Mouse (Mus musculus): ENCODE measurements around the gene Ms4a5. TPM values are rescaled to one million over a fixed set of nuclear protein-coding genes. Genes with fewer than 3 reads are reported as not detected.
"Not testable (repeated sequence)": the region's sequence is repeated elsewhere in the genome, so short reads cannot be mapped to it uniquely, and the experiment has no call there.

Gene Ms4a5
- polyA plus RNA-seq, 1 experiment from 2014 or later: not detected

- no peak overlapping the region for H3K4me2 ChIP-seq (replicated peaks)
- no peaks in the 10 kb centered on the region for H3K36me3 ChIP-seq
- H3K27ac ChIP-seq (replicated peaks): no peak overlapping the region
- no peak overlapping the region for H3K4me3 ChIP-seq
- 88% methylated on average over 9 of the region's 9 CpGs for WGBS
- no peaks in the 10 kb centered on the region for H3K27me3 ChIP-seq
- no peak overlapping the region for H3K9ac ChIP-seq (replicated peaks)
- no peaks in the 10 kb centered on the region for H3K9me3 ChIP-seq
- ATAC-seq (ENCODE audit: low FRiP score, low read depth): no peak
- no peaks in the 10 kb centered on the region for H3K4me1 ChIP-seq
Measured at GRCm38 (mm10) chr19:11264602-11265185, 19.0 kb downstream of the Ms4a5 start.

GRCm38 (mm10) chr19:11263549-11263948 lies 20.1 kb downstream of the Ms4a5 start:
- Histone ChIP-seq H3K27ac (replicated peaks) (no peak overlapping the region), H3K4me2 (replicated peaks) (no peak overlapping the region), H3K27me3 (no peaks in the 10 kb centered on the region), H3K4me3 (no peak overlapping the region), H3K9ac (replicated peaks) (no peak overlapping the region), H3K9me3 (no peaks in the 10 kb centered on the region), H3K36me3 (no peaks in the 10 kb centered on the region), H3K4me1 (no peaks in the 10 kb centered on the region)
- 93% methylated on average over 3 of the region's 3 CpGs for WGBS
- no peak for ATAC-seq (ENCODE audit: low FRiP score, low read depth)

DNA sequence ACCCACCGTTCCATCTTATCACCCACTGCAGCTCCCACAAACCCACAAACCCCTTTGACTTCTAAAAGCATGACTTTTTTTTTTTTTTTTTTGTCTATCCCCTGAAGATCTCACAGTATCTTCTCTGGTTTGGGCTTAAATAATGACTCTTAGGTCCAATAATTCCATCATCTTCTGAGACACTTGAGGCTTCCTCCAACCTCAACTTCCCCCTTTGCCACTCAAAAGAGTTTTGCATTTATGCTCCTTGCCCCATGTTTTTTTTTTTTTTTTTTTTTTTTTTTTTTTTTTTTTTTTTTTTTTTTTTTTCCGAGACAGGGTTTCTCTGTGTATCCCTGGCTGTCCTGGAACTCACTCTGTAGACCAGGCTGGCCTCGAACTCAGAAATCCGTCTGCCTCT lies 20.7 kb downstream of the Ms4a5 start:
- not testable (repeated sequence) for H3K4me1 ChIP-seq

DNA sequence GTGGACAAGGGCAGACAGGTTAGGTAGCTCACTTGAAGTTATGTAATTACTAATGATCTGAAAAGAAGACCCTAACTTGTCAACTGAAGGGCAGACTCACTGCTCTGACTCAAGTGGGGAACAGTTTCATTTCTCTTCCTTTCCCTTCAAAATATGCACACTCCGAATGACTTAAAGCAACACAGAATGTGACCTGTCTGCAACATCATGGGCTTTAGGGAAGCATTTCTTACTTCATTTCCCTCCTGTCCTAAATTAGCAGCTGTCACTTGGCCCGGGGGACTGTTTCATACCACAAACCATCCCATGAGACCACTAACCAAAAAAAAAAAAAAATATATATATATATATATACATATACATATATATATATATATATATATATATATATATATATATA lies 22.2 kb downstream of the Ms4a5 start:
- no peak for ATAC-seq (ENCODE audit: low FRiP score, low read depth)
- H3K4me2 ChIP-seq (replicated peaks): no peak overlapping the region
- 96% methylated on average over 2 of the region's 2 CpGs for WGBS
- H3K9ac ChIP-seq (replicated peaks): no peak overlapping the region
- no peaks in the 10 kb centered on the region for H3K9me3 ChIP-seq
- H3K4me3 ChIP-seq: no peak overlapping the region
- no peaks in the 10 kb centered on the region for H3K27me3 ChIP-seq
- no peak overlapping the region for H3K27ac ChIP-seq (replicated peaks)
- no peaks in the 10 kb centered on the region for H3K4me1 ChIP-seq
- H3K36me3 ChIP-seq: no peaks in the 10 kb centered on the region

More for the DNA sequence above, 20.7 kb downstream of the Ms4a5 start:
- not testable (repeated sequence) for ATAC-seq (ENCODE audit: low FRiP score, low read depth); H3K9me3 ChIP-seq; H3K9ac ChIP-seq (replicated peaks); H3K4me3 ChIP-seq; H3K4me2 ChIP-seq (replicated peaks); H3K36me3 ChIP-seq; H3K27me3 ChIP-seq; H3K27ac ChIP-seq (replicated peaks)
- 81% methylated on average over 4 of the region's 4 CpGs for WGBS

GRCm38 (mm10) chr19:11244230-11244629 lies 39.4 kb downstream of the Ms4a5 start:
- Histone ChIP-seq H3K9ac (replicated peaks) (no peak overlapping the region), H3K27ac (replicated peaks) (no peak overlapping the region)
- ATAC-seq (ENCODE audit: low FRiP score, low read depth): no peak

DNA sequence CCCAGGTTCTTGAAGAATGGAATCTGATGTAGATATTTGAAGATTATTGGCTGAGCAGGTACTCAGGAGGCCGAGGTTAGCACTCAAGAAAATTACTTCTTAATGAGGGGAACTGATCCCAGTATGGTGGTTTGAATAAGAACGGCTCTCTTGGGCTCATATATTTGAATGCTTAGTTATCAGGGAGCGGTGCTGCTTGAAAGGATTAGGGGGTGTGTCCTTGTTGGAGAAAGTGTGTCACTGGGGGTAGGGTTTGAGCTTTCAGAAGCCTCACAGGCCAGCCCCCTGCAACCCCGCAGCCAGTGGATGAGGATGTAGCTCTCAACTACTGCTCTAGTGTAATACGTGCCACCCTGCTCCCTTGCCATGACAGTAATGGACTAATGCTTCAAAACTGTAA lies 41.1 kb downstream of the Ms4a5 start:
- no peaks in the 10 kb centered on the region for H3K27me3 ChIP-seq
- H3K36me3 ChIP-seq: no peaks in the 10 kb centered on the region
- ATAC-seq (ENCODE audit: low FRiP score, low read depth): no peak
- 55% methylated on average over 5 of the region's 5 CpGs for WGBS
- no peaks in the 10 kb centered on the region for H3K4me1 ChIP-seq
- no peak overlapping the region for H3K9ac ChIP-seq (replicated peaks)
- H3K27ac ChIP-seq (replicated peaks): no peak overlapping the region
- no peak overlapping the region for H3K4me2 ChIP-seq (replicated peaks)
- no peaks in the 10 kb centered on the region for H3K9me3 ChIP-seq
- no peak overlapping the region for H3K4me3 ChIP-seq

More at GRCm38 (mm10) chr19:11244230-11244629, 39.4 kb downstream of the Ms4a5 start:
- no peaks in the 10 kb centered on the region for H3K4me1 ChIP-seq
- H3K4me3 ChIP-seq: no peak overlapping the region
- H3K36me3 ChIP-seq: no peaks in the 10 kb centered on the region
- H3K27me3 ChIP-seq: no peaks in the 10 kb centered on the region
- no peak overlapping the region for H3K4me2 ChIP-seq (replicated peaks)
- no peaks in the 10 kb centered on the region for H3K9me3 ChIP-seq

DNA sequence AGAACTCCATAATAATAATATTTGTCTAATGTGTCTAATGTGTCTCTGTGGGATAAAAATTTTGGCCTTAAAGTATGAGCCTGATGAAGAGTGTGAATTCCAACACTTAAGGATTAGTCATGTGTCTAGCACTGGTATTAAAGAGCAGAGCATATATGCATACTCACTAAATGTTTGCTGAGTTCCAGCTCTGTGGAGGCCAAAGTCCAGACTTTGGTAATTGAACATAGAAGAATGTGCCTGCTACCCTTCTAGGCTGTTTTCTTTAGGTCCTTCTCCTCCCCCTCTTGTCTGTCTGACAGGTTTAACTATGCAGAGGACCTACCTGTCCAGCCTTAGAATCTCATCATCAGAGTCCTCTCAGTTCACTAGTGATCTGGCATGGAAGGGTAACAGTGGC lies 47.9 kb downstream of the Ms4a5 start:
- Histone ChIP-seq H3K27ac (replicated peaks) (no peak overlapping the region), H3K9ac (replicated peaks) (no peak overlapping the region), H3K9me3 (no peaks in the 10 kb centered on the region), H3K36me3 (no peaks in the 10 kb centered on the region), H3K4me2 (replicated peaks) (no peak overlapping the region), H3K4me3 (no peak overlapping the region), H3K27me3 (no peaks in the 10 kb centered on the region), H3K4me1 (no peaks in the 10 kb centered on the region)
- no peak for ATAC-seq (ENCODE audit: low FRiP score, low read depth)

DNA sequence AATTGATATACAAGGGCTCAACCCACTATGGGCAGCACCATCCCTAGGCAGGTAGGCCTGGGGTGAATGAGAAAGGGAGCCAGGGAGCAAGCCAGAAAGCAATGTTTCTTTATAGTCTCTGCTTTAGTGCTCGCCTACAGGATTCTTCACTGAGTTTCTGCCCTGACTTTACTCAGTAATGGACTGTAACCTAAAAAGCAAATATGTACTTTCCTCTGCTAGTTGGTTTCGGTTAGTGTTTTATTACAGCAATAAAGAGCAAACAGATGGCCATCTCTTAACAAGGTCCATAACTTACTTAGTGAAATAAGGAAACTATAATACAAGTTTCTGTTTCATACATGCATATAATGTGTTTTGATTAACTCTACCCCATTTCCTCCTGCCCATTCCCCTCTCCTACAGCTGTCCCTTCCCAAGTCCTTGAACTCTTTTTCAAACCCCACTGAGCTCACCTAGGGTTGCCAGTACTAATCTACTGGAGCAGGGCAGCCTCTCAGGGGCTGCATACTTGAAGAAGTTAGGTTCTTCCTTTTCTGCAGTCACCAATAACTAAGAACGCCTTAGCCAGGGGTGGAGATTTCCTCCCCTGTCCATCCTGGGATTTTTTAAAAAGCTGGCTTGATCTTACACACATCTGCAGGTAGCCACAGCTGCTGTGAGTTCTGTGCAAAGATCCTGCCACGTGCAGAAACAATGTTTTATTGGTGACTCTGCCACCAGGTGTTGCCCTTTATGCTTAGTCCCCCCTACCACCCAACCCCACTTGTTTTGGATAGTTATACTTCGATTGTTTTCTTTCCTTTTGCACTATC lies 48.5 kb downstream of the Ms4a5 start:
- Histone ChIP-seq H3K4me1 (no peaks in the 10 kb centered on the region), H3K36me3 (no peaks in the 10 kb centered on the region), H3K27me3 (no peaks in the 10 kb centered on the region), H3K27ac (replicated peaks) (no peak overlapping the region), H3K4me2 (replicated peaks) (no peak overlapping the region), H3K9ac (replicated peaks) (no peak overlapping the region), H3K9me3 (no peaks in the 10 kb centered on the region), H3K4me3 (no peak overlapping the region)
- no peak for ATAC-seq (ENCODE audit: low FRiP score, low read depth)
- WGBS: 75% methylated on average over 5 of the region's 5 CpGs

GRCm38 (mm10) chr19:11234244-11234643 lies 49.4 kb downstream of the Ms4a5 start:
- ATAC-seq (ENCODE audit: low FRiP score, low read depth): no peak
- H3K4me3 ChIP-seq: no peak overlapping the region
- H3K36me3 ChIP-seq: no peaks in the 10 kb centered on the region
- 79% methylated on average over 5 of the region's 5 CpGs for WGBS
- H3K9ac ChIP-seq (replicated peaks): no peak overlapping the region
- no peak overlapping the region for H3K27ac ChIP-seq (replicated peaks)
- no peak overlapping the region for H3K4me2 ChIP-seq (replicated peaks)
- H3K9me3 ChIP-seq: no peaks in the 10 kb centered on the region
- H3K27me3 ChIP-seq: no peaks in the 10 kb centered on the region
- no peaks in the 10 kb centered on the region for H3K4me1 ChIP-seq

DNA sequence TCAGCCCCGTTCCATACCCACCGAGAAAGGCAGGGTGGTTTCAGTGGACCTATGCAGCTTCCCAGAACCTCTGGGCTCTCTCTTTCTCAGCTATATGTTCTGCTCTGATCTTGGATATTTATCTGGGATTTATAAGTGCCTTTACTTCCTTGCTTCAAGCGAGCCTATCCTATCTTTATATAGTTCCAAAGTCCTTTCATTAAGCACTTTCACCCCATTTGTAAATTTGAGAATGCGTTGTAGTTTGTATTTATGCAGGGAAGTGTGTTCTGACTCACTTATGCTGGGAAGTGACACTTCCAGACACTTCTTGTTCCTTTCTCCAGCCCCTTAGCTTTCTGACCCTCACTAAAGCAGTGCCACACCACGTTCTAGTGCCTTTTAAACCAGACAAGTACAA lies 51.3 kb downstream of the Ms4a5 start, which contains the start of gene Ms4a12:
TSS of gene Ms4a12 (minus strand) at position 101 of the 400 bp plus-strand sequence.
- H3K4me3 ChIP-seq: no peak within 1 kb of the TSS
- no peak for ATAC-seq (ENCODE audit: low FRiP score, low read depth)
- H3K36me3 ChIP-seq: no peaks in the 10 kb centered on the region
- H3K4me1 ChIP-seq: no peaks in the 10 kb centered on the region
- 75% methylated on average over 5 of the region's 5 CpGs for WGBS
- H3K9ac ChIP-seq (replicated peaks): no peak within 1 kb of the TSS
- no peak within 1 kb of the TSS for H3K27ac ChIP-seq (replicated peaks)
- no peaks in the 10 kb centered on the region for H3K9me3 ChIP-seq
- H3K4me2 ChIP-seq (replicated peaks): no peak within 1 kb of the TSS
- H3K27me3 ChIP-seq: no peaks in the 10 kb centered on the region

All from midbrain, embryonic 12.5 days (tissue).